Mouse (Mus musculus): ENCODE measurements at regions not wholly inside any gene's neighbourhood (a gene's known extent, or its start where the extent isn't known, plus 50 kb on each side); places are given as distances from the start of the nearest gene placed in this dataset.

GRCm38 (mm10) chr11:90871686-90872085 is 183.5 kb upstream of the Tom1l1 start:
- in situ Hi-C loops (cut with MboI; ENCODE audit: low pct_ligation_motif_present, low pct_unique_long_range_greater_than_20kb, low sequenced_read_pairs) = no loop called here
- H3K79me2 ChIP-seq (replicated peaks; ENCODE audit: control insufficient read depth, extremely low read depth, insufficient read depth, poor library complexity, severe bottlenecking) = no peaks in the 10 kb centered on the region
- no peak for TF ChIP-seq TCF12 (IDR thresholded peaks at IDR 0.05; ENCODE audit: low read depth, low read length)
- TF ChIP-seq E2F4 (IDR thresholded peaks at IDR 0.05; ENCODE audit: insufficient replicate concordance, low read depth, low read length) = no peak
- TF ChIP-seq IRF4 (IDR thresholded peaks at IDR 0.05; ENCODE audit: low read depth, low read length) = no peak
- TF ChIP-seq JUN (IDR thresholded peaks at IDR 0.05; ENCODE audit: insufficient read depth, low read depth, low read length) = no peak
- TF ChIP-seq MYC (IDR thresholded peaks at IDR 0.05; ENCODE audit: low read depth, low read length) = no peak
- no peak for TF ChIP-seq MEF2A (IDR thresholded peaks at IDR 0.05; ENCODE audit: borderline replicate concordance, low read depth, low read length)
- no peak for TF ChIP-seq MAX (IDR thresholded peaks at IDR 0.05; ENCODE audit: low read length)
- TF ChIP-seq SIN3A (IDR thresholded peaks at IDR 0.05; ENCODE audit: low read length) = no peak

GRCm38 (mm10) chr11:90863981-90864760 is 176.0 kb upstream of the Tom1l1 start:
- Histone ChIP-seq H3K27ac (ENCODE audit: insufficient read depth, low read depth) (no peak overlapping the region), H3K27me3 (replicated peaks) (no peaks in the 10 kb centered on the region), H3K4me3 (replicated peaks in 1 of 3; ENCODE audit: low read depth in 2 of 3, low read length in 2 of 3, poor library complexity in 1 of 3) (no peak overlapping the region), H3K4me2 (ENCODE audit: insufficient read depth, low read depth, poor library complexity, severe bottlenecking) (no peak overlapping the region), H3K9ac (ENCODE audit: insufficient read depth, low read depth) (no peak overlapping the region), H3K79me2 (replicated peaks; ENCODE audit: control insufficient read depth, extremely low read depth, insufficient read depth, poor library complexity, severe bottlenecking) (no peaks in the 10 kb centered on the region), H3K36me3 (replicated peaks in 1 of 2; ENCODE audit: control insufficient read depth in 1 of 2, insufficient read depth in 1 of 2, low read length in 1 of 2) (no peaks in the 10 kb centered on the region), H3K9me3 (replicated peaks; ENCODE audit: low read length) (peaks cover 45% of the 10 kb centered on the region), H3K4me1 (ENCODE audit: control insufficient read depth in 1 of 2, insufficient read depth in 2 of 2) (no peaks in the 10 kb centered on the region)
- no peak for DNase-seq (ENCODE audit: extremely low read depth)
- no peak for TF ChIP-seq NRF1 (IDR thresholded peaks at IDR 0.05; ENCODE audit: low read depth, low read length)
- TF ChIP-seq CHD1 (IDR thresholded peaks at IDR 0.05; ENCODE audit: low read depth, low read length) = no peak
- TF ChIP-seq USF2 (conservative IDR thresholded peaks at IDR 0.05; ENCODE audit: low read depth, low read length) = no peak
- no peak for TF ChIP-seq E2F4 (IDR thresholded peaks at IDR 0.05; ENCODE audit: insufficient replicate concordance, low read depth, low read length)
- TF ChIP-seq POLR2AphosphoS2 (IDR thresholded peaks at IDR 0.05; ENCODE audit: low read depth, low read length) = no peak
- TF ChIP-seq GABPA (IDR thresholded peaks at IDR 0.05; ENCODE audit: insufficient replicate concordance, low read depth, low read length) = no peak
- no peak for TF ChIP-seq NELFE (IDR thresholded peaks at IDR 0.05; ENCODE audit: low read depth, low read length)
- dilution Hi-C loops (cut with MboI; ENCODE audit: extremely low pct_ligation_motif_present, extremely low pct_unique_long_range_greater_than_20kb, low sequenced_read_pairs) (no loop called here), in situ Hi-C loops (cut with MboI; ENCODE audit: low pct_ligation_motif_present, low pct_unique_long_range_greater_than_20kb, low sequenced_read_pairs) (no loop called here)

More at GRCm38 (mm10) chr11:90871686-90872085, 183.5 kb upstream of the Tom1l1 start:
- Histone ChIP-seq H3K4me3 (replicated peaks in 1 of 3; ENCODE audit: low read depth in 2 of 3, low read length in 2 of 3, poor library complexity in 1 of 3) (no peak overlapping the region), H3K27ac (ENCODE audit: insufficient read depth, low read depth) (no peak overlapping the region), H3K36me3 (replicated peaks in 1 of 2; ENCODE audit: control insufficient read depth in 1 of 2, insufficient read depth in 1 of 2, low read length in 1 of 2) (no peaks in the 10 kb centered on the region), H3K9me3 (replicated peaks; ENCODE audit: low read length) (peaks cover 35% of the 10 kb centered on the region), H3K4me1 (ENCODE audit: control insufficient read depth in 1 of 2, insufficient read depth in 2 of 2) (no peaks in the 10 kb centered on the region), H3K27me3 (replicated peaks) (no peaks in the 10 kb centered on the region), H3K4me2 (ENCODE audit: insufficient read depth, low read depth, poor library complexity, severe bottlenecking) (no peak overlapping the region), H3K9ac (ENCODE audit: insufficient read depth, low read depth) (no peak overlapping the region)
- dilution Hi-C loops (cut with MboI; ENCODE audit: extremely low pct_ligation_motif_present, extremely low pct_unique_long_range_greater_than_20kb, low sequenced_read_pairs) = no loop called here
- DNase-seq (ENCODE audit: extremely low read depth) = no peak

Measured in CH12.LX (cell line).